Mouse (Mus musculus) hindlimb bud, embryonic 11.5 days (tissue): ENCODE measurements at regions not wholly inside any gene's neighbourhood (a gene's known extent, or its start where the extent isn't known, plus 50 kb on each side); places are given as distances from the start of the nearest gene placed in this dataset.

ENCODE experiments used
- DNase-seq: peaks from one replicate; pipeline ENCODE4 v3.0.0-alpha.2; 2012; ENCODE audit warnings: low read depth, low spot score; ENCODE audit errors: extremely low spot score

- no peak for DNase-seq
Measured at GRCm38 (mm10) chr2:138123331-138123730, 133.0 kb upstream of the Btbd3 start.

- DNase-seq, result no peak
Measured at GRCm38 (mm10) chr2:138120868-138121267, 135.5 kb upstream of the Btbd3 start.

- DNase-seq, result no peak
Measured at GRCm38 (mm10) chr2:138120131-138120530, 136.2 kb upstream of the Btbd3 start.

GRCm38 (mm10) chr2:138099777-138100176 lies 156.6 kb upstream of the Btbd3 start:
- no peak for DNase-seq

GRCm38 (mm10) chr2:138085390-138085789 lies 171.0 kb upstream of the Btbd3 start:
- no peak for DNase-seq

- DNase-seq, result no peak
Measured at GRCm38 (mm10) chr2:138084564-138085283, 171.6 kb upstream of the Btbd3 start.

- DNase-seq, result no peak
Measured at GRCm38 (mm10) chr2:138074020-138074613, 182.2 kb upstream of the Btbd3 start.

- no peak for DNase-seq
Measured at GRCm38 (mm10) chr2:138072165-138072728, 184.1 kb upstream of the Btbd3 start.

- DNase-seq, result no peak
Measured at GRCm38 (mm10) chr2:138053081-138053480, 203.3 kb upstream of the Btbd3 start.

- no peak for DNase-seq
Measured at GRCm38 (mm10) chr2:138048341-138048740, 208.0 kb upstream of the Btbd3 start.

GRCm38 (mm10) chr2:138047781-138048201 lies 208.6 kb upstream of the Btbd3 start:
- no peak for DNase-seq

- DNase-seq, result no peak
Measured at GRCm38 (mm10) chr2:138047361-138047760, 209.0 kb upstream of the Btbd3 start.

- DNase-seq, result no peak
Measured at GRCm38 (mm10) chr2:138046918-138047317, 209.4 kb upstream of the Btbd3 start.

GRCm38 (mm10) chr2:138045933-138046642 lies 210.3 kb upstream of the Btbd3 start:
- DNase-seq, result no peak

GRCm38 (mm10) chr2:138040706-138041105 lies 215.7 kb upstream of the Btbd3 start:
- no peak for DNase-seq

GRCm38 (mm10) chr2:138040302-138040701 lies 216.1 kb upstream of the Btbd3 start:
- DNase-seq, result no peak

- DNase-seq, result no peak
Measured at GRCm38 (mm10) chr2:138034123-138034736, 222.1 kb upstream of the Btbd3 start.

- peak; percentile 42 for DNase-seq
Measured at GRCm38 (mm10) chr2:138033379-138034122, 222.8 kb upstream of the Btbd3 start.

GRCm38 (mm10) chr2:138027411-138027810 lies 229.0 kb upstream of the Btbd3 start:
- DNase-seq, result no peak

- no peak for DNase-seq
Measured at GRCm38 (mm10) chr2:138023558-138023957, 232.8 kb upstream of the Btbd3 start.

- DNase-seq, result no peak
Measured at GRCm38 (mm10) chr2:137981766-137982165, 274.6 kb upstream of the Btbd3 start.
